Mouse (Mus musculus) lung, adult 2 months (tissue): ENCODE measurements around the gene Fn3k. TPM values are rescaled to one million over a fixed set of nuclear protein-coding genes. Genes with fewer than 3 reads are reported as not detected.

Source experiments
- DNase-seq: peaks from one replicate; pipeline ENCODE4 v3.0.0; 2022
- H3K4me1 ChIP-seq: fragments of 200-500 bp; 2 replicates; pipeline ENCODE4 v1.6.1; 2011; ENCODE audit warnings: low read length; ENCODE audit not compliant: control insufficient read depth, insufficient read depth
- H3K4me3 ChIP-seq: fragments of 200-500 bp; replicated peaks from 2 replicates; pipeline ENCODE3; 2011; ENCODE audit warnings: low read depth, mild to moderate bottlenecking, control low read depth, low read length; ENCODE audit errors: extremely low read depth
- CTCF ChIP-seq: fragments of 200-500 bp; IDR thresholded peaks from 2 replicates; pipeline ENCODE4 v1.5.1; 2011; ENCODE audit warnings: mild to moderate bottlenecking, low read length, control low read depth; ENCODE audit not compliant: insufficient read depth
- POLR2A ChIP-seq: fragments of 200-500 bp; IDR thresholded peaks from 2 replicates; pipeline ENCODE4 v1.6.1; 2011; ENCODE audit warnings: low read depth, mild to moderate bottlenecking, control low read depth, low read length, borderline replicate concordance; ENCODE audit errors: extremely low read depth
- WGBS: fragments of 180-500 bp; shearing (Covaris S2); methylation state at CpG from one replicate; pipeline ENCODE4 v1.1.7; 2018; 5-methylcytosine and 5-hydroxymethylcytosine counted together
- polyA plus RNA-seq: library from polyadenylated mRNA; depleted of rRNA; stranded (reverse); fragments of >200 nt; gene quantifications from 2 replicates; pipeline ENCODE4 v1.2.3, GENCODE M21; 2012

Gene Fn3k
- polyA plus RNA-seq, 1 experiment, result 3.3 TPM

GRCm38 (mm10) chr11:121417971-121418370 is 16.7 kb upstream of the Fn3k start:
- TF ChIP-seq POLR2A (no peak), CTCF (no peak)
- peaks cover 15% of the 10 kb centered on the region for H3K4me1 ChIP-seq
- WGBS, result 83% methylated on average over 5 of the region's 5 CpGs
- no peak overlapping the region for H3K4me3 ChIP-seq
- no peak for DNase-seq

- H3K4me3 ChIP-seq, result no peak overlapping the region
- DNase-seq, result no peak
- WGBS, result 71% methylated on average over 2 of the region's 2 CpGs
- no peak for TF ChIP-seq CTCF
- no peak for TF ChIP-seq POLR2A
- H3K4me1 ChIP-seq, result peaks cover 15% of the 10 kb centered on the region
Measured at GRCm38 (mm10) chr11:121418932-121419331, 15.8 kb upstream of the Fn3k start.

- WGBS, result 58% methylated on average over 5 of the region's 5 CpGs
- no peak overlapping the region for H3K4me3 ChIP-seq
Measured at GRCm38 (mm10) chr11:121420379-121420778, 14.3 kb upstream of the Fn3k start.

GRCm38 (mm10) chr11:121420830-121421552 is 13.7 kb upstream of the Fn3k start, which contains the start of gene Fn3krp:
Gene Fn3krp (plus strand): TSS chr11:121421401.
- TF ChIP-seq POLR2A, result peak; percentile 61; the same call in 1 of the 2 replicates
- no peak for TF ChIP-seq CTCF
- peak; percentile 99 for DNase-seq
- H3K4me3 ChIP-seq, result peak within 1 kb of the TSS; percentile 98
- peaks cover 7% of the 10 kb centered on the region for H3K4me1 ChIP-seq
- 2% methylated on average over 28 of the region's 28 CpGs for WGBS

More at GRCm38 (mm10) chr11:121420379-121420778, 14.3 kb upstream of the Fn3k start:
- no peak for DNase-seq
- peaks cover 8% of the 10 kb centered on the region for H3K4me1 ChIP-seq
- TF ChIP-seq CTCF (no peak), POLR2A (no peak)

- H3K4me3 ChIP-seq, result peak overlapping the region; percentile 98
- H3K4me1 ChIP-seq, result peaks cover 7% of the 10 kb centered on the region
- TF ChIP-seq POLR2A, result no peak
- TF ChIP-seq CTCF, result no peak
- no peak for DNase-seq
- WGBS, result under 1% methylated on average over 28 of the region's 28 CpGs
Measured at GRCm38 (mm10) chr11:121421553-121422173, 13.1 kb upstream of the Fn3k start.

GRCm38 (mm10) chr11:121433397-121433796 is 1.3 kb upstream of the Fn3k start:
- Histone ChIP-seq H3K4me1 (peaks cover 4% of the 10 kb centered on the region; the same call in 1 of the 2 replicates), H3K4me3 (no peak overlapping the region)
- TF ChIP-seq POLR2A (no peak), CTCF (no peak)
- WGBS, result 75% methylated on average over 4 of the region's 4 CpGs
- no peak for DNase-seq

- DNase-seq, result no peak
- no peak overlapping the region for H3K4me3 ChIP-seq
- TF ChIP-seq POLR2A (no peak), CTCF (no peak)
- peaks cover 4% of the 10 kb centered on the region; the same call in 1 of the 2 replicates for H3K4me1 ChIP-seq
- WGBS, result 70% methylated on average over 5 of the region's 5 CpGs
Measured at GRCm38 (mm10) chr11:121437236-121437635, 2.5 kb downstream of the Fn3k start.

GRCm38 (mm10) chr11:121439686-121440292 is 5.1 kb downstream of the Fn3k start:
- Histone ChIP-seq H3K4me3 (no peak overlapping the region), H3K4me1 (no peaks in the 10 kb centered on the region)
- 64% methylated on average over 5 of the region's 5 CpGs for WGBS
- no peak for TF ChIP-seq POLR2A
- no peak for TF ChIP-seq CTCF
- DNase-seq, result no peak

- Histone ChIP-seq H3K4me3 (no peak overlapping the region), H3K4me1 (no peaks in the 10 kb centered on the region)
- DNase-seq, result no peak
- TF ChIP-seq POLR2A, result no peak
- TF ChIP-seq CTCF, result no peak
- WGBS, result 79% methylated on average over 4 of the region's 4 CpGs
Measured at GRCm38 (mm10) chr11:121441653-121442052, 6.9 kb downstream of the Fn3k start.
